Mouse (Mus musculus): ENCODE measurements at regions not wholly inside any gene's neighbourhood (a gene's known extent, or its start where the extent isn't known, plus 50 kb on each side); places are given as distances from the start of the nearest gene placed in this dataset.
"Not testable (repeated sequence)": the region's sequence is repeated elsewhere in the genome, so short reads cannot be mapped to it uniquely, and the experiment has no call there.

DNA sequence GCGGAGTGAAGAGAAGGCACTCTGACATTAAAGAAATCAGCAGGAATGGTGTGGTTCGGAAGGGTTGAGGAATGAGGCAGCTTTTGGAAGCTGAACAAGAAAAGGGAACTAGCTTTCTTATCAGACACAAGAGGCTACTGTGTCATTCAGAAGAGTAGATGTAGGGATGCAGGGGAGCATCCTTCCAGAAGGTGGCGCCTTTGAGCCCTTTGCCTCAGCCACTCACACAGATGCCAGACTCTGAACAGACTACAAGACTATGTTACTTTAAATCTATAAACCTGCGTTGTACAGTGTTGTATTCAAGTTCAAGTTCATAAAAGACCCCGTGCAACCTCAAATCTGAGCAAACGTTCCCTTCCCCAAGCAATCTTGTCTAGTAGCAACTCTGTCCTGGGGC is 128.9 kb downstream of the Kap start:
- not testable (repeated sequence) for DNase-seq (ENCODE audit: low spot score in 2 of 2)

- peak in 1 of 2 experiments; percentile 2 for DNase-seq (ENCODE audit: low spot score in 2 of 2)
These were observed 146.8 kb downstream of the Kap start for GRCm38 (mm10) chr6:133706712-133707111.

- DNase-seq (ENCODE audit: low spot score in 2 of 2) = no peak
These were observed 151.9 kb downstream of the Kap start for GRCm38 (mm10) chr6:133701625-133702024.
